Mouse (Mus musculus) ES-Bruce4 (cell line): ENCODE results near the gene Ifna5.

Experiments used
- CTCF ChIP-seq: IDR thresholded peaks from one replicate; pipeline ENCODE4 v1.8.1; 2011; ENCODE audit warnings: low read depth, low read length
- EP300 ChIP-seq: IDR thresholded peaks from 2 replicates; pipeline ENCODE4 v1.6.1; 2011; ENCODE audit warnings: low read depth, low read length; ENCODE audit not compliant: insufficient read depth
- POLR2A ChIP-seq: IDR thresholded peaks from one replicate; pipeline ENCODE4 v1.8.1; 2011; ENCODE audit warnings: low read length; ENCODE audit not compliant: insufficient read depth

GRCm38 (mm10) chr4:88867926-88868911 lies 32.9 kb downstream of the Ifna5 start:
- no peak for TF ChIP-seq POLR2A
- no peak for TF ChIP-seq CTCF
- no peak for TF ChIP-seq EP300
